Mouse (Mus musculus): ENCODE results near the gene Lrrc63.

The Lrrc63 gene

GRCm38 (mm10) chr14:75138503-75138902 is 7.8 kb upstream of the Lrrc63 start:
- in situ Hi-C loops (cut with MboI, MseI): loop anchor here (5.0 kb wide), 1 partner anchor 34 kb away; no protein-coding TSS in a partner anchor

- in situ Hi-C loops (cut with MboI, MseI): loop anchor here (5.0 kb wide), 1 partner anchor 36 kb away; no protein-coding TSS in a partner anchor
Observed at GRCm38 (mm10) chr14:75136119-75136966, 5.7 kb upstream of the Lrrc63 start.

- in situ Hi-C loops (cut with MboI, MseI): no loop called here
Observed at GRCm38 (mm10) chr14:75131324-75131935, 749 bp upstream of the Lrrc63 start.

DNA sequence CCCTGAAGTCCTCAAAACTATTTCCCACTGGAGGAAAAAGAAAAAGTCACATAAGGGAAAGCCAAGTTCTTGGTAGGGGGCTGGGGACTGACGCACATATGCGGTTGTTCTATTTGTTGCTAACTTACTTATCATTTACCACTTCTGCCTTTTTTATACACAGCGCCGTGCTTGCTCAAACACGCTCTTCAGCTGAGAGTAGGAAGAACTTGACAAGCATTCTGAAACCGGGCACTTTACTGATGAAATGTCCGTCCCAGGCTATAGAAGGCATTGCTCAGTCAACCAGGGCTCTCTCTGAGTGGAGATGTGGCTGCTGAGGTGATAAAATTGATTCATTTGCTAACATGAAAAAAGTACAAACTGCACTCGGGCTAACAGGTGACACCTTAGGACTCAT is 9.0 kb downstream of the Lrrc63 start:
- in situ Hi-C loops (cut with MboI, MseI): no loop called here

DNA sequence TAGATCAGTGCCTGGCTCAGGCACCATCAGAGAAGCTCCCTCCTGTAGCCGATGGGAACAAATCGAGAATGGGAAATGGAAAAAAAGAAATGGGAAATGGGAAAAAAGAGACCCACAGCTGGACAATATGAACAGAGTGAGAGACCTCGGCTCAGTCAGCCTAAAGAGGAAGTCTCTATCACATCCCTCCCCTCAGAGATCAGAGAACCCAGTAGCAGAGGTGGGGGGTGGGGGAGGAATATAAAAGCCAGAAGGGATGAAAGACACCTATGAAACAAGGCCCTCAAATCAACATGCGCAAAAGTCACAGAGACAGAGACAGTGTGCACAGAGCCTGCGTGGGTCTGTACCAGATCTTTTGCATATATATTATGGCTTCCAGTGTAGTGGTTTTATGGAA is 27.7 kb downstream of the Lrrc63 start:
- in situ Hi-C loops (cut with MboI, MseI): loop anchor here (10.0 kb wide), 2 partner anchors 768 to 852 kb away; partner anchors contain the start of gene Kctd4

GRCm38 (mm10) chr14:75077946-75078345 is 52.7 kb downstream of the Lrrc63 start:
- in situ Hi-C loops (cut with MboI, MseI): no loop called here

GRCm38 (mm10) chr14:75075299-75076180 is 55.1 kb downstream of the Lrrc63 start:
- in situ Hi-C loops (cut with MboI, MseI): no loop called here

- in situ Hi-C loops (cut with MboI, MseI): no loop called here
Observed at GRCm38 (mm10) chr14:75071091-75071490, 59.6 kb downstream of the Lrrc63 start.

DNA sequence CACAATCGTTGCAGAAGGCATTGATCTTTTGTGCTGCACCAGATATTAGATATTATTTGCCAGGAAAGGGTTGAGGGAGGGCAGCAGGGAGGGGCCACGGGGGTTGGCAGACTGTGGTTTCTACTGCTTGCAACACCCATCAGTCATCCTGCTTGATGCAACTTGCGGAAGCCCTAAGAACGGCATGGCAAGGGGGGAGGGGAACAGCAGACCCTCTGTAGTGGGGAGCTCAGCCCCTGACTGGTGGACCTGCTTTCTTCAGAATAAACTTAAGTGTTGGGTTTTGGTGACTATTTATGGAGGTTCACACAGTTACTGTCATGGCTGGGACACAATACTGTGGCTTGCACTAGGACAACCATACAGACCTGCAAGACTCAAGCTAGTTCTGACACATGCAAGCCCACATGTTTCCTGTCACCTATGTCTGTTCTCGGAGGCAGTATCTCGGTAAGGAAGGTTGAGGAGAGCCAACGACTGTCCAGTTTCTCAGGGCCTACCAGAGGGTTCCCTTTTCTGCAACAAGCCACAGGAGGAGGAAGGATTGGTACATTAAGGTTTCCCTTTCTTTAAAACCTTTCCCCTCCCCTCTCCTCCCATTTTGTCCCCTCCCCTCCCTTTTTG is 61.2 kb downstream of the Lrrc63 start:
- in situ Hi-C loops (cut with MboI, MseI): no loop called here

DNA sequence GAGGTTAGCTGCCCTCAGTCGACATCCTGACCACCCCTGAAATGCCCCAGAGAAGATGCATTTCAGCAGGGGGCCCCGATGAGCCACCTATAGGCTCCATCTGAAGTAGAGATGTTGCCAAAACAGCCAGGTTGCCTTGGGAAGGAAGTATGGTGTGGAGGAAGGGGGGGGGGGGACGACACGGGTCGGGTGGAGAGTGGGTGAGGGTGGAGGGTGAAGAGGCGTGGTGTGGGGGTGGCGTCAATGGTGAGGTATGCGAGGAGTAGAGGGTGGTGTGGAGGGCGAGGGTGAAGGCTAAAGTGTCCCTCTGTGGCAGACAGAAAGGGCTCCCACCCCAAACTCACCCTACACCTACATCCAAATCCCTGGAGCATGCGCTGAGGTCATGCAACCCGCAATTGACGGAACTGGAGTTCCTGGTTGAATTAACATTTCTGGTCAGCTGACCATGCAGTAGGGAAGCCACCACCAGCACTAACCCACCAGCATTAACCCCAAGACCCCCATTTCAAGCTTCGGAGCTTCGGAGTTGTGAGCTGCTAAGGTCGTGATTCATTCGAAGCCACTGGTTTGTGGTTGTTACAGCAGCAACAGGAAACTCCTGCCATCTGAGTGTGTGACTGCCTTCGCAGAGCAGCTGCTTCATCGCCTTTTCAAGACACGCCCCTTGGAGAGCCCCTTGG is 62.1 kb downstream of the Lrrc63 start:
- in situ Hi-C loops (cut with MboI, MseI): no loop called here

DNA sequence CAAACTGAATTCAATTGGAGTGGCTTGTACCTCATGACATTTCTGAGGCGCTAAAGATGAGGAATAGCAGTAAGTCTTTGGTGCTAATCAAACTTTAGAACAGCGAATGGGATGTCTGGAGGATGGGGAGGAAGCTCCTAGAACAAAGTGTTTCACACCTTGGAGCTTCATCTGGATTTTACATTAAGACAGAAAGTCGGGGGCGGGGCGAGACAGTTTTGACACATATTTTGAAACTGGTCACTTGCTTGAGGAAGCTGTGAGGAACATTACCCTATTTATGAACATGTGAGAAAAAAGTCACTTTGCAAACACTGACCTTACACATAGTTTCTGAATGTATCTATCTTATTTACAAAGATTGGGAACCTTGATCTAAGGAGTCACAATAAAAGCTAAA is 65.5 kb downstream of the Lrrc63 start:
- in situ Hi-C loops (cut with MboI, MseI): no loop called here

GRCm38 (mm10) chr14:75064520-75064919 is 66.2 kb downstream of the Lrrc63 start:
- in situ Hi-C loops (cut with MboI, MseI): no loop called here

- in situ Hi-C loops (cut with MboI, MseI): no loop called here
Observed at GRCm38 (mm10) chr14:75063936-75064335, 66.7 kb downstream of the Lrrc63 start.

DNA sequence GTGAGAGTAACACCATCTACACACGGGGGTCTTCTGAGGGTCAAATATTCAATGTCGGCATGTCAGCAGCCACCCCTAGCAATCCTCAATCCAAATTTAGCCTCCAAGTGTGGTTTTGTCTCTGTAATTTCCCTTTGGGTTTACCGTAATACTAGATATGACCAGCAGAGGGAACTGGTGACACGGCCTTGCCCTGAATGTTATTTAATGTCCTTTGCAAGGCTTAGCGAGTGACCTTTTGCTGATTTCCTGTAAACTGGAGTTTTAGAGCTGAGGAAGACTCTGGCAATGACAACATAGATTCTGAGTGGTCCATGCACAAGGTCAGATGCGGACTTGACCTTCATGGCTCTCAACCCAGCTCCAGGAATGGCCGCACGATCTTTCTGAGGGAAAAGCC is 70.1 kb downstream of the Lrrc63 start:
- in situ Hi-C loops (cut with MboI, MseI): no loop called here

DNA sequence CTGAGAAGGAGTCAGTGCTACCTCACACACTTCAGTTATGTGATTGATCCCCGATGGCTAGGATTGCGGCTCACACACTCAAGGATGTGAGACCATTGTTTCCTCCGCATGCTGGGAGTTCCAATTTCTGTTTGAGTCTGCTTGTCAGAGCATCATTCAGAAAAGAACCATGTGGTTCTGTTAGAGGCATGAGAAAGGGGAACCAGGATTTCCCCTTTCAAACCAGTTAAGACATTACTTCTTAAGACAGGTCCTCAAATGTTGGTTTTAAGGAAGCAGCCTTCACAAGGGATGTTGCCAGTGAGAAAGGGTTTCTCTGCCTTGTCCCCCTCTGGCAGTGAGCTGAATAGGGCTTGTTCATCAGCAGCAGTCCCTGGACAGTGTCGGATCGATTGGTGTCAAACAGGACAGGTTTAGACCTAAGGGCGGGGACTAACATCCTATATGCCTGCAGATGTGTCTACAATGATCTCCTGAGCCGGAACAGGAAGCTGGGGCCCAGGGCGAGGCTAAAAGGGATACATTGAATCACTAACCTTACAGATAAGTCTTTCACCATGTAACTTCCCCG is 73.7 kb downstream of the Lrrc63 start:
- in situ Hi-C loops (cut with MboI, MseI): loop anchor here (5.0 to 10.0 kb wide), 2 partner anchors 135 to 458 kb away; no protein-coding TSS in a partner anchor

- in situ Hi-C loops (cut with MboI, MseI): loop anchor here (5.0 to 10.0 kb wide), 2 partner anchors 138 to 460 kb away; no protein-coding TSS in a partner anchor
Observed at GRCm38 (mm10) chr14:75054455-75055343, 76.0 kb downstream of the Lrrc63 start.

GRCm38 (mm10) chr14:75052451-75052850 is 78.2 kb downstream of the Lrrc63 start:
- in situ Hi-C loops (cut with MboI, MseI): loop anchor here (10.0 kb wide), 1 partner anchor 462 kb away; no protein-coding TSS in a partner anchor

- in situ Hi-C loops (cut with MboI, MseI): no loop called here
Observed at GRCm38 (mm10) chr14:75045184-75045583, 85.5 kb downstream of the Lrrc63 start.

GRCm38 (mm10) chr14:75035431-75035830 is 95.2 kb downstream of the Lrrc63 start:
- in situ Hi-C loops (cut with MboI, MseI): loop anchor here (10.0 kb wide), 1 partner anchor 1101 kb away; no protein-coding TSS in a partner anchor

All from regulatory T cell (primary cell).